Mouse (Mus musculus): ENCODE data around the gene Gnptab. TPM values are rescaled to one million over a fixed set of nuclear protein-coding genes. Genes with fewer than 3 reads are reported as not detected.
"Not testable (repeated sequence)": the region's sequence is repeated elsewhere in the genome, so short reads cannot be mapped to it uniquely, and the experiment has no call there.

The Gnptab gene
- polyA plus RNA-seq, 1 experiment from 2014 or later, result 11.2 TPM

DNA sequence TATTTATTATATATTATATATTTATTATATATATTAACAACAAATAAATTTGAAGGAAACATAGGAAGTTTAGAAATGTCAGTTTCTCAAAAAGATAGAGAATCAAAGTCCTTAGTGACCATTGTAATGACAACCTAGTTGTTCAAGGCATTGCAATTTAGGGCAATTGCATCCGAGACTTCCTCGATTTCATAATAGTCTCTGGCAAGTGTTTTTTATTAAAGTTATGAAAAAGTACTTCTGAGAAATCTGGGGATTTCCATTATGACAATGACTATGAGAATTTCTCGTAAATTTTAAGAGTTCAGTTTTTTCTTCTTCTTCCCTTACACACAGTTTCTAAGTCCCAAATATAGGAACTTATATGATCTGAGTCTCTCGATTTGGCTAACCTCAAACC is 6.5 kb upstream of the Gnptab start:
- Histone ChIP-seq H3K27ac (ENCODE audit: low read length) (no peak overlapping the region), H3K27me3 (ENCODE audit: control insufficient read depth, insufficient read depth, low read length) (no peaks in the 10 kb centered on the region), H3K9ac (ENCODE audit: low read length) (no peak overlapping the region), H3K4me3 (replicated peaks; ENCODE audit: low read length) (no peak overlapping the region), H3K9me3 (replicated peaks; ENCODE audit: control insufficient read depth, low read length) (no peaks in the 10 kb centered on the region), H3K36me3 (ENCODE audit: control insufficient read depth, insufficient read depth, low read length) (no peaks in the 10 kb centered on the region), H3K4me1 (ENCODE audit: control insufficient read depth, insufficient read depth, low read length) (no peaks in the 10 kb centered on the region), H3K4me2 (ENCODE audit: low read depth, low read length) (no peak overlapping the region)
- 93% methylated on average over 4 of the region's 4 CpGs for WGBS
- ATAC-seq (ENCODE audit: insufficient read depth, low FRiP score), result no peak

GRCm38 (mm10) chr10:88372945-88373344 is 6.0 kb upstream of the Gnptab start:
- not testable (repeated sequence) for H3K27me3 ChIP-seq (ENCODE audit: control insufficient read depth, insufficient read depth, low read length); H3K9ac ChIP-seq (ENCODE audit: low read length); H3K4me1 ChIP-seq (ENCODE audit: control insufficient read depth, insufficient read depth, low read length); H3K4me3 ChIP-seq (replicated peaks; ENCODE audit: low read length); H3K27ac ChIP-seq (ENCODE audit: low read length); H3K4me2 ChIP-seq (ENCODE audit: low read depth, low read length); ATAC-seq (ENCODE audit: insufficient read depth, low FRiP score); H3K9me3 ChIP-seq (replicated peaks; ENCODE audit: control insufficient read depth, low read length); H3K36me3 ChIP-seq (ENCODE audit: control insufficient read depth, insufficient read depth, low read length)
- 70% methylated on average over 2 of the region's 2 CpGs for WGBS

DNA sequence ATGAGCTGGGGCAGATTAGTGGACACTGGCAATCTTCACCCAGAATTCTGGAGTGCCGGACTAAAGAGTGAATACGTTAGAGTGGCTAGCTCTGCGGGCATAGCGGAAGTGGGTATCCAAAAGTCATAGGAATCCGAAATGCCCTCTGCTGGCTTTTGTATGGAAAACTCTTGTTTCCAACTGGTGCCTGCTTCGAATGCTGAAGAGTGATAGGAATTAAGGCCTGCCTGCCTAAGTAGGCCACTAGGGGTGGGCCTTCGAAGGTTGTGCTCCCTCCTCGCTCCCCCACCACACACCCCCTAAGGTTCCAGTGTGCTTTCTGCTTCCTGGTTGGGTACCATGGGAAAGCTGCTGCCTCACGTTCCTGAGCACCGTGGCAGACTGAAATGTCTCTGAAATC is 3.9 kb upstream of the Gnptab start:
- Histone ChIP-seq H3K9me3 (replicated peaks; ENCODE audit: control insufficient read depth, low read length) (no peaks in the 10 kb centered on the region), H3K9ac (ENCODE audit: low read length) (no peak overlapping the region), H3K4me2 (ENCODE audit: low read depth, low read length) (no peak overlapping the region), H3K4me3 (replicated peaks; ENCODE audit: low read length) (no peak overlapping the region), H3K27me3 (ENCODE audit: control insufficient read depth, insufficient read depth, low read length) (no peaks in the 10 kb centered on the region), H3K4me1 (ENCODE audit: control insufficient read depth, insufficient read depth, low read length) (no peaks in the 10 kb centered on the region), H3K36me3 (ENCODE audit: control insufficient read depth, insufficient read depth, low read length) (no peaks in the 10 kb centered on the region), H3K27ac (ENCODE audit: low read length) (no peak overlapping the region)
- no peak for ATAC-seq (ENCODE audit: insufficient read depth, low FRiP score)
- WGBS, result 34% methylated on average over 10 of the region's 10 CpGs

GRCm38 (mm10) chr10:88376770-88377169 is 2.2 kb upstream of the Gnptab start:
- Histone ChIP-seq H3K4me3 (replicated peaks; ENCODE audit: low read length) (no peak overlapping the region), H3K4me1 (ENCODE audit: control insufficient read depth, insufficient read depth, low read length) (peaks cover 8% of the 10 kb centered on the region; the same call in 1 of the 2 replicates), H3K4me2 (ENCODE audit: low read depth, low read length) (no peak overlapping the region), H3K36me3 (ENCODE audit: control insufficient read depth, insufficient read depth, low read length) (no peaks in the 10 kb centered on the region), H3K9me3 (replicated peaks; ENCODE audit: control insufficient read depth, low read length) (no peaks in the 10 kb centered on the region), H3K27me3 (ENCODE audit: control insufficient read depth, insufficient read depth, low read length) (no peaks in the 10 kb centered on the region; the same call in 1 of the 2 replicates), H3K27ac (ENCODE audit: low read length) (no peak overlapping the region), H3K9ac (ENCODE audit: low read length) (no peak overlapping the region)
- 4% methylated on average over 11 of the region's 11 CpGs for WGBS
- ATAC-seq (ENCODE audit: insufficient read depth, low FRiP score), result no peak

GRCm38 (mm10) chr10:88377666-88378065 is 1.3 kb upstream of the Gnptab start:
- Histone ChIP-seq H3K27me3 (ENCODE audit: control insufficient read depth, insufficient read depth, low read length) (no peaks in the 10 kb centered on the region; the same call in 1 of the 2 replicates), H3K9me3 (replicated peaks; ENCODE audit: control insufficient read depth, low read length) (no peaks in the 10 kb centered on the region), H3K4me2 (ENCODE audit: low read depth, low read length) (no peak overlapping the region), H3K9ac (ENCODE audit: low read length) (no peak overlapping the region), H3K36me3 (ENCODE audit: control insufficient read depth, insufficient read depth, low read length) (no peaks in the 10 kb centered on the region), H3K4me1 (ENCODE audit: control insufficient read depth, insufficient read depth, low read length) (peaks cover 8% of the 10 kb centered on the region; the same call in 1 of the 2 replicates), H3K4me3 (replicated peaks; ENCODE audit: low read length) (no peak overlapping the region), H3K27ac (ENCODE audit: low read length) (no peak overlapping the region)
- ATAC-seq (ENCODE audit: insufficient read depth, low FRiP score), result no peak
- WGBS, result 78% methylated on average over 4 of the region's 4 CpGs

DNA sequence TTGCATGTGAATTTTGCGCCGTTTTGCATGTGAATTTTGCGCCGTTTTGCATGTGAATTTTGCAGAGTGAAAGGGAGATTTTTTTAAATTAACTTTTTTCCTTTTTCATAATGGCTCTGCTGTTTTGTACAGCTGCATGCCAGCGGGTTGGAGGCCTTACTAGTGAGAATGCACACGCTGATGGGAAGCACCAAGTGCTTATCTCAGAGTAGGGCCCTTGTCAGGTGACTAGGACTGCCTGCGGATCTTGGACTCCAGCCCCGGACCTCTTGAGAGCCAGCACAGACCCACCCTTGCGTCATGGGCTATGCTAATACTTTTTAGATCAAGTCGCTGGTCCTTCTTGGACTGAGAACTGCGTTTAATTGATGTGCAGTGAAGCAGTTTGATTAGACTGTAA is 1.1 kb downstream of the Gnptab start:
- no peak for ATAC-seq (ENCODE audit: insufficient read depth, low FRiP score)
- 3% methylated on average over 11 of the region's 11 CpGs for WGBS
- peak overlapping the region; percentile 85 for H3K9ac ChIP-seq (ENCODE audit: low read length)
- peak overlapping the region; percentile 61 for H3K27ac ChIP-seq (ENCODE audit: low read length)
- no peaks in the 10 kb centered on the region; the same call in 1 of the 2 replicates for H3K27me3 ChIP-seq (ENCODE audit: control insufficient read depth, insufficient read depth, low read length)
- H3K4me3 ChIP-seq (replicated peaks; ENCODE audit: low read length), result peak overlapping the region; percentile 82
- H3K9me3 ChIP-seq (replicated peaks; ENCODE audit: control insufficient read depth, low read length), result no peaks in the 10 kb centered on the region
- peaks cover 8% of the 10 kb centered on the region; the same call in 1 of the 2 replicates for H3K4me1 ChIP-seq (ENCODE audit: control insufficient read depth, insufficient read depth, low read length)
- no peaks in the 10 kb centered on the region for H3K36me3 ChIP-seq (ENCODE audit: control insufficient read depth, insufficient read depth, low read length)
- H3K4me2 ChIP-seq (ENCODE audit: low read depth, low read length), result peak overlapping the region; percentile 79

DNA sequence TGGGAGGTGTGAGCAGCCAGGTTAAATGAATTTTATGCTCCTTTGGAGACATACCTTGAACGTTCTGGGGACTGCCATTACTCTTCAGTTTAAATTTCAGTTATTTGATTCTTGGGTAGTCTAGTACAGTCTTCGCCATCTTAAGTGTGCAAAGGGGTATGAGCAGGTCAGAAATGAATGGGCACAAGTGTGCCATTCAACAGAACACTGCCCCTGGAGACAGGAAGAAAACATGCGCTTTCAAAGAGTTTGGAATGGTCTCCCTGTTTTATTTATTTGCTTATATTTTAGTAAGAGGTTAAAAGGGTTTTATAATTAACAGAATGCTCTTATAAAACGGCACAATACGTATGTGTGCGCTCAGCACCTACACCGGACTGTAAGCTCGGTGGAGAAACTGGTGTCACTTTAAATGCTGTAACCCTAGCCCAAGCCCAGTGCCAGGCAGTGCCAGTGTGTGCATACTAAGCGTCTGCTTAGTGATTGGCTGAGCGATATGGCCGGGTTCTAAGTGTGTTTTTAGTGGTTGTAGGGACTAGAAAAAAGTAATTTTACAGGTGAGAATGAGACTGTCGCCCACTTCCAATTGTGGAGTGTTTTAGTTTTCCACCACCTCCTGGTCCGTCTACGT is 1.6 kb downstream of the Gnptab start:
- Histone ChIP-seq H3K4me1 (ENCODE audit: control insufficient read depth, insufficient read depth, low read length) (peaks cover 8% of the 10 kb centered on the region; the same call in 1 of the 2 replicates), H3K9me3 (replicated peaks; ENCODE audit: control insufficient read depth, low read length) (no peaks in the 10 kb centered on the region), H3K4me3 (replicated peaks; ENCODE audit: low read length) (peak overlapping the region; percentile 82), H3K9ac (ENCODE audit: low read length) (peak overlapping the region; percentile 85; the same call in 1 of the 2 replicates), H3K4me2 (ENCODE audit: low read depth, low read length) (peak overlapping the region; percentile 79), H3K36me3 (ENCODE audit: control insufficient read depth, insufficient read depth, low read length) (no peaks in the 10 kb centered on the region), H3K27me3 (ENCODE audit: control insufficient read depth, insufficient read depth, low read length) (no peaks in the 10 kb centered on the region; the same call in 1 of the 2 replicates), H3K27ac (ENCODE audit: low read length) (no peak overlapping the region)
- WGBS, result 48% methylated on average over 14 of the region's 14 CpGs
- ATAC-seq (ENCODE audit: insufficient read depth, low FRiP score), result no peak

- Histone ChIP-seq H3K27me3 (ENCODE audit: control insufficient read depth, insufficient read depth, low read length) (no peaks in the 10 kb centered on the region; the same call in 1 of the 2 replicates), H3K4me1 (ENCODE audit: control insufficient read depth, insufficient read depth, low read length) (peaks cover 8% of the 10 kb centered on the region; the same call in 1 of the 2 replicates), H3K9ac (ENCODE audit: low read length) (no peak overlapping the region), H3K27ac (ENCODE audit: low read length) (no peak overlapping the region), H3K4me3 (replicated peaks; ENCODE audit: low read length) (no peak overlapping the region), H3K36me3 (ENCODE audit: control insufficient read depth, insufficient read depth, low read length) (no peaks in the 10 kb centered on the region), H3K9me3 (replicated peaks; ENCODE audit: control insufficient read depth, low read length) (no peaks in the 10 kb centered on the region), H3K4me2 (ENCODE audit: low read depth, low read length) (no peak overlapping the region)
- no peak for ATAC-seq (ENCODE audit: insufficient read depth, low FRiP score)
- WGBS, result 81% methylated on average over 4 of the region's 4 CpGs
Measured at GRCm38 (mm10) chr10:88381286-88381685, 2.4 kb downstream of the Gnptab start.

DNA sequence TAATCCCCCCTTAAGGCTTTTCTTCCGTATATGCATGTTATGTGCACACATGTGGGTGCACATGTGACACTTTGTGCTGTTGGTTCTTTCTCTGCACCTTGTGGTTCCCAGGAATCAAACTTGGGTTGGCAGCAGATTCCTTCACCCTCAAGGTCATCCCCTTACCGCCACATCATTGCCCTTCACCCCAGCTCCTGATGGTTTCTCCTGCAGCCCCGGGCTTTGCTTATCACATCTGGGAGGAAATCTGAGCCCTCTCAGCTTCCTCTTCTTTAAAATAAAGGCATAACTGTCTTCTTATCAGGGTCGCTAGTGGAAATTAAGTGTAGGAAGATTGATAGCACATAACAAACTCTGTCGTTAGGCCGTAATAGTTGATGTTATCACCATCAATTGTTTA is 3.1 kb downstream of the Gnptab start:
- peaks cover 8% of the 10 kb centered on the region; the same call in 1 of the 2 replicates for H3K4me1 ChIP-seq (ENCODE audit: control insufficient read depth, insufficient read depth, low read length)
- H3K9ac ChIP-seq (ENCODE audit: low read length), result no peak overlapping the region
- H3K9me3 ChIP-seq (replicated peaks; ENCODE audit: control insufficient read depth, low read length), result no peaks in the 10 kb centered on the region
- H3K4me3 ChIP-seq (replicated peaks; ENCODE audit: low read length), result no peak overlapping the region
- no peak overlapping the region for H3K4me2 ChIP-seq (ENCODE audit: low read depth, low read length)
- ATAC-seq (ENCODE audit: insufficient read depth, low FRiP score), result no peak
- H3K27ac ChIP-seq (ENCODE audit: low read length), result no peak overlapping the region
- H3K36me3 ChIP-seq (ENCODE audit: control insufficient read depth, insufficient read depth, low read length), result no peaks in the 10 kb centered on the region
- 46% methylated on average over 6 of the region's 6 CpGs for WGBS
- no peaks in the 10 kb centered on the region; the same call in 1 of the 2 replicates for H3K27me3 ChIP-seq (ENCODE audit: control insufficient read depth, insufficient read depth, low read length)
